ENCODE assay signal across 27 mouse cellular contexts in the genomic region with DNA sequence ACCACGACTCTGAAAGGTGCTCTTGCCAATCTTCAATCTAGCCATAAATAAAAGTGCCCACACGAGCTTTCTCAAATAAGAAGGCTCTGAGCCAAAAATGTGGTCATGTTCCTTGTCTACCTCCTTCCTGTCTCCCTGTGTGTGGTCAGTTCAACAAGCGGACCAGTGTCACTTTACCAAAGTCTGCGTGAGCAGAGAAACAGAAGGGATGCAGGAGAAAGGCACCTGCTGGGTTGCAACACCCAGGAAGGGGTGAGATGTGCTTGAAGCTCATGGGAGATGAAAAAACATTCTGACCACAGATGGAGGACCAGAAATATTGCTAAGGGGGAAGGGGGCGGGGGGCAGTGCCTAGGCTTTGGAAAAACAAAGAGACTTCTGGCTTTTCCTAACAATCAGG. TPM values are rescaled to one million over a fixed set of nuclear protein-coding genes. Genes with fewer than 3 reads are reported as not detected.
"Had no signal": no experiment of that assay in that cellular context is flagged by ENCODE, and none has a peak within 500 bp of the region (broad histone marks: within the 10 kb centered on the region; RNA-seq: fewer than 3 reads in every experiment).

No protein-coding gene starts in this region.

- H3K4me1 ChIP-seq: intestine, embryonic 15.5 days; midbrain, embryonic 12.5 days; midbrain, embryonic 15.5 days; neural tube, embryonic 12.5 days; neural tube, embryonic 15.5 days; stomach, embryonic 15.5 days had no signal

- DNase-seq: kidney, adult 11 months; kidney, adult 9 months; kidney, postnatal 14 days; kidney, postnatal 4 days; left cerebral cortex, postnatal 4 days; lung, adult 2 months; lung, postnatal 14 days; lung, postnatal 4 days; right cerebral cortex, postnatal 25 days; spleen, adult 18-20 months; thymus, postnatal 25 days had no signal

- H3K36me3 ChIP-seq: intestine, embryonic 15.5 days; limb, embryonic 12.5 days; limb, embryonic 15.5 days; midbrain, embryonic 12.5 days; midbrain, embryonic 15.5 days; neural tube, embryonic 12.5 days; neural tube, embryonic 15.5 days; stomach, embryonic 15.5 days had no signal

- H3K4me3 ChIP-seq: intestine, embryonic 15.5 days; limb, embryonic 12.5 days; limb, embryonic 15.5 days; midbrain, embryonic 12.5 days; midbrain, embryonic 15.5 days; neural tube, embryonic 12.5 days; neural tube, embryonic 15.5 days; stomach, embryonic 15.5 days had no signal

- H3K9me3 ChIP-seq: intestine, embryonic 15.5 days; limb, embryonic 12.5 days; limb, embryonic 15.5 days; midbrain, embryonic 12.5 days; midbrain, embryonic 15.5 days; neural tube, embryonic 12.5 days; neural tube, embryonic 15.5 days; stomach, embryonic 15.5 days had no signal

- H3K27ac ChIP-seq: intestine, embryonic 15.5 days; limb, embryonic 12.5 days; limb, embryonic 15.5 days; midbrain, embryonic 12.5 days; midbrain, embryonic 15.5 days; neural tube, embryonic 12.5 days; neural tube, embryonic 15.5 days; stomach, embryonic 15.5 days had no signal

- H3K4me2 ChIP-seq: intestine, embryonic 15.5 days; limb, embryonic 12.5 days; limb, embryonic 15.5 days; midbrain, embryonic 12.5 days; midbrain, embryonic 15.5 days; neural tube, embryonic 12.5 days; neural tube, embryonic 15.5 days; stomach, embryonic 15.5 days had no signal

- ATAC-seq: intestine, embryonic 15.5 days; midbrain, embryonic 15.5 days had no signal

- H3K27me3 ChIP-seq: intestine, embryonic 15.5 days; midbrain, embryonic 12.5 days; midbrain, embryonic 15.5 days; neural tube, embryonic 12.5 days; neural tube, embryonic 15.5 days; stomach, embryonic 15.5 days had no signal

- H3K9ac ChIP-seq: intestine, embryonic 15.5 days; limb, embryonic 12.5 days; limb, embryonic 15.5 days; midbrain, embryonic 12.5 days; midbrain, embryonic 15.5 days; neural tube, embryonic 12.5 days; neural tube, embryonic 15.5 days; stomach, embryonic 15.5 days had no signal

RNA-seq across cellular contexts. Expression of a gene that starts 8.3 kb away (rescaled TPM):
- total RNA-seq: layer of hippocampus, adult 18-20 months; layer of hippocampus, postnatal 14 days; left cerebral cortex, postnatal 14 days; left cerebral cortex, postnatal 4 days; megakaryocyte progenitor cell, adult 5-6 weeks; megakaryocyte-erythroid progenitor cell, adult 5-6 weeks had no signal
- polyA plus RNA-seq: midbrain, embryonic 12.5 days; midbrain, embryonic 15.5 days; thymus, postnatal 0 days had no signal

RNA-seq across cellular contexts. Expression of a gene that starts 18.8 kb away (rescaled TPM):
- total RNA-seq: left cerebral cortex, adult 8-10 months; left cerebral cortex, postnatal 14 days; left cerebral cortex, postnatal 4 days; megakaryocyte progenitor cell, adult 5-6 weeks; megakaryocyte-erythroid progenitor cell, adult 5-6 weeks had no signal
- polyA plus RNA-seq: limb, embryonic 12.5 days; lung, embryonic 16.5 days; midbrain, embryonic 12.5 days; midbrain, embryonic 15.5 days; neural tube, embryonic 12.5 days; neural tube, embryonic 15.5 days had no signal

RNA-seq across cellular contexts. Expression of a gene that starts 51.5 kb away (rescaled TPM):
- total RNA-seq: layer of hippocampus, adult 18-20 months; layer of hippocampus, postnatal 14 days; left cerebral cortex, adult 8-10 months; left cerebral cortex, postnatal 14 days; left cerebral cortex, postnatal 4 days; megakaryocyte progenitor cell, adult 5-6 weeks; megakaryocyte-erythroid progenitor cell, adult 5-6 weeks had no signal
- polyA plus RNA-seq: intestine, embryonic 15.5 days; limb, embryonic 12.5 days; limb, embryonic 15.5 days; lung, embryonic 16.5 days; neural tube, embryonic 12.5 days; thymus, postnatal 0 days had no signal
